Mouse (Mus musculus): ENCODE measurements around the gene Padi2. TPM values are rescaled to one million over a fixed set of nuclear protein-coding genes. Genes with fewer than 3 reads are reported as not detected.

Gene Padi2
- polyA plus RNA-seq, 1 experiment from 2014 or later: 2.4 TPM

GRCm38 (mm10) chr4:140961467-140962206 lies 55.5 kb downstream of the Padi2 start:
- 1% methylated on average over 38 of the region's 38 CpGs for WGBS
- H3K4me2 ChIP-seq: peak overlapping the region; percentile 70
- ATAC-seq (replicated peaks; ENCODE audit: low FRiP score) (peak; percentile 10; the same call in 1 of the 2 replicates), DNase-seq (ENCODE audit: low spot score) (peak; percentile 59)
- 0 out of 2 replicates have a peak, but pooled peaks cover 4% of the 10 kb centered on the region for H3K27me3 ChIP-seq (replicated peaks; ENCODE audit: control insufficient read depth, insufficient read depth, low read length)
- peaks cover 23% of the 10 kb centered on the region for H3K4me1 ChIP-seq (replicated peaks; ENCODE audit: control insufficient read depth, insufficient read depth, low read length)
- peak overlapping the region; percentile 92 for H3K4me3 ChIP-seq (ENCODE audit: low read depth, low read length)
- H3K36me3 ChIP-seq (ENCODE audit: control insufficient read depth, insufficient read depth, low read length): peaks cover 2% of the 10 kb centered on the region; the same call in 1 of the 2 replicates
- H3K27ac ChIP-seq (ENCODE audit: low read depth, low read length): peak overlapping the region; percentile 67; the same call in 1 of the 2 replicates
- no peaks in the 10 kb centered on the region for H3K9me3 ChIP-seq (ENCODE audit: control insufficient read depth, low read length)
- peak overlapping the region; percentile 92 for H3K9ac ChIP-seq (ENCODE audit: low read depth, low read length)

- Histone ChIP-seq H3K27ac (ENCODE audit: low read depth, low read length) (0 out of 2 replicates have a peak overlapping the region, but pooled peaks have one; percentile 40), H3K4me3 (ENCODE audit: low read depth, low read length) (peak overlapping the region; percentile 92), H3K4me2 (peak overlapping the region; percentile 70), H3K9ac (ENCODE audit: low read depth, low read length) (peak overlapping the region; percentile 92), H3K4me1 (replicated peaks; ENCODE audit: control insufficient read depth, insufficient read depth, low read length) (peaks cover 23% of the 10 kb centered on the region), H3K27me3 (replicated peaks; ENCODE audit: control insufficient read depth, insufficient read depth, low read length) (no peaks in the 10 kb centered on the region), H3K9me3 (ENCODE audit: control insufficient read depth, low read length) (no peaks in the 10 kb centered on the region), H3K36me3 (ENCODE audit: control insufficient read depth, insufficient read depth, low read length) (peaks cover 2% of the 10 kb centered on the region; the same call in 1 of the 2 replicates)
- DNase-seq (ENCODE audit: low spot score) (no peak), ATAC-seq (replicated peaks; ENCODE audit: low FRiP score) (no peak)
- WGBS: 53% methylated on average over 8 of the region's 8 CpGs
These were observed 56.2 kb downstream of the Padi2 start for GRCm38 (mm10) chr4:140962207-140962909.

GRCm38 (mm10) chr4:140962950-140963349 lies 56.8 kb downstream of the Padi2 start:
- H3K9ac ChIP-seq (ENCODE audit: low read depth, low read length): no peak overlapping the region
- H3K4me1 ChIP-seq (replicated peaks; ENCODE audit: control insufficient read depth, insufficient read depth, low read length): peaks cover 20% of the 10 kb centered on the region
- ATAC-seq (replicated peaks; ENCODE audit: low FRiP score) (no peak), DNase-seq (ENCODE audit: low spot score) (no peak)
- H3K4me3 ChIP-seq (ENCODE audit: low read depth, low read length): no peak overlapping the region
- no peaks in the 10 kb centered on the region for H3K9me3 ChIP-seq (ENCODE audit: control insufficient read depth, low read length)
- 36% methylated on average over 5 of the region's 5 CpGs for WGBS
- no peaks in the 10 kb centered on the region for H3K27me3 ChIP-seq (replicated peaks; ENCODE audit: control insufficient read depth, insufficient read depth, low read length)
- H3K36me3 ChIP-seq (ENCODE audit: control insufficient read depth, insufficient read depth, low read length): peaks cover 2% of the 10 kb centered on the region; the same call in 1 of the 2 replicates
- peak overlapping the region; percentile 70 for H3K4me2 ChIP-seq
- no peak overlapping the region for H3K27ac ChIP-seq (ENCODE audit: low read depth, low read length)

GRCm38 (mm10) chr4:140963941-140964597 lies 57.9 kb downstream of the Padi2 start:
- DNase-seq (ENCODE audit: low spot score): no peak
- 76% methylated on average over 9 of the region's 9 CpGs for WGBS
- Histone ChIP-seq H3K9ac (ENCODE audit: low read depth, low read length) (no peak overlapping the region), H3K36me3 (ENCODE audit: control insufficient read depth, insufficient read depth, low read length) (peaks cover 2% of the 10 kb centered on the region; the same call in 1 of the 2 replicates), H3K4me3 (ENCODE audit: low read depth, low read length) (no peak overlapping the region), H3K27me3 (replicated peaks; ENCODE audit: control insufficient read depth, insufficient read depth, low read length) (no peaks in the 10 kb centered on the region), H3K27ac (ENCODE audit: low read depth, low read length) (no peak overlapping the region), H3K4me2 (no peak overlapping the region), H3K4me1 (replicated peaks; ENCODE audit: control insufficient read depth, insufficient read depth, low read length) (peaks cover 20% of the 10 kb centered on the region), H3K9me3 (ENCODE audit: control insufficient read depth, low read length) (no peaks in the 10 kb centered on the region)
- no peak for ATAC-seq (replicated peaks; ENCODE audit: low FRiP score)

DNA sequence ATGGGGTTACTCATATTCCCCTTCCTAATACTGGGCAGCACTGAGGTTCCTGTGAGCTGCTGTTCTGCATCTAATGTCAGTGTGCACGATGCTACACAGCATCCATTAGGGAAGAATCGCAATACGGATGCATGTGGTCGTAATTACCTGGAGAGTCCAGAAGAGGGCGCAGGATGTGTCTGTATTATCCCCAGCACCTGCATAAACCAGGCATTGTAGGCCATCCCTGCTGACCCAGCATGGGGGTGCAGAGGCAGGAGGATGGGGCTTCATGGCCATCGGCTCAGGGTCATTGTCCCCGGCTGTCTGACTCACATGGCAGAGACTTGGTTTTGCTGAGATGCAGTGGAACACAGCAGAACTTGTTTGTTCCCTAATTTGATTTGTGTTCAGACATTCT lies 58.5 kb downstream of the Padi2 start:
- no peak overlapping the region for H3K4me2 ChIP-seq
- 29% methylated on average over 7 of the region's 7 CpGs for WGBS
- H3K27ac ChIP-seq (ENCODE audit: low read depth, low read length): no peak overlapping the region
- H3K4me1 ChIP-seq (replicated peaks; ENCODE audit: control insufficient read depth, insufficient read depth, low read length): peaks cover 20% of the 10 kb centered on the region
- ATAC-seq (replicated peaks; ENCODE audit: low FRiP score): no peak
- H3K4me3 ChIP-seq (ENCODE audit: low read depth, low read length): no peak overlapping the region
- peaks cover 2% of the 10 kb centered on the region; the same call in 1 of the 2 replicates for H3K36me3 ChIP-seq (ENCODE audit: control insufficient read depth, insufficient read depth, low read length)
- no peaks in the 10 kb centered on the region for H3K9me3 ChIP-seq (ENCODE audit: control insufficient read depth, low read length)
- H3K9ac ChIP-seq (ENCODE audit: low read depth, low read length): no peak overlapping the region
- H3K27me3 ChIP-seq (replicated peaks; ENCODE audit: control insufficient read depth, insufficient read depth, low read length): no peaks in the 10 kb centered on the region
- DNase-seq (ENCODE audit: low spot score): peak; percentile 62

- Histone ChIP-seq H3K4me2 (no peak overlapping the region), H3K27me3 (replicated peaks; ENCODE audit: control insufficient read depth, insufficient read depth, low read length) (no peaks in the 10 kb centered on the region), H3K9me3 (ENCODE audit: control insufficient read depth, low read length) (no peaks in the 10 kb centered on the region), H3K36me3 (ENCODE audit: control insufficient read depth, insufficient read depth, low read length) (peaks cover 16% of the 10 kb centered on the region; the same call in 1 of the 2 replicates), H3K9ac (ENCODE audit: low read depth, low read length) (no peak overlapping the region), H3K4me3 (ENCODE audit: low read depth, low read length) (no peak overlapping the region), H3K27ac (ENCODE audit: low read depth, low read length) (no peak overlapping the region), H3K4me1 (replicated peaks; ENCODE audit: control insufficient read depth, insufficient read depth, low read length) (peaks cover 14% of the 10 kb centered on the region)
- 85% methylated on average over 11 of the region's 11 CpGs for WGBS
- ATAC-seq (replicated peaks; ENCODE audit: low FRiP score): no peak
- DNase-seq (ENCODE audit: low spot score): no peak
These were observed 61.4 kb downstream of the Padi2 start for GRCm38 (mm10) chr4:140967386-140968159.

DNA sequence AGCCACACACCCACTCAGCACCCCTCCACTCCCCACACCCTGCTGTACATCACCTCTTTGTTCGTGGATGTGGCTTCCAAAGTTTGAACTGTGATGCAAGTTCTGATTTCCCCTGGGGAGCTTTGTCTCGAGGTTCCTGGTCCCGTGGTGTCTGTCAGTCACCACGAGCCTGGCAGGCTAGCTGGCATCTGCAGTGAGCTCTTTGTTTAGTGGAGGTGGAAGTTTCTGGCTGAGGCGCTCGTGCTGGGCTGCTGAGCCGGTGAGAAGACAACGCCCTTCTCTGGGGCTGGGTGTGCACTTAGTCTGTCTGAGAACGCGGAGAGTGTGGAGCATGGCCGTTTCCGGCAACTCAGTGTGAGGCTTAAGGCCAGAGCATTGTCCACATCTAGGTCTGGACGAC lies 65.5 kb downstream of the Padi2 start:
- ATAC-seq (replicated peaks; ENCODE audit: low FRiP score) (no peak), DNase-seq (ENCODE audit: low spot score) (no peak)
- Histone ChIP-seq H3K27ac (ENCODE audit: low read depth, low read length) (no peak overlapping the region), H3K9me3 (ENCODE audit: control insufficient read depth, low read length) (no peaks in the 10 kb centered on the region), H3K36me3 (ENCODE audit: control insufficient read depth, insufficient read depth, low read length) (peaks cover 48% of the 10 kb centered on the region), H3K4me2 (no peak overlapping the region), H3K27me3 (replicated peaks; ENCODE audit: control insufficient read depth, insufficient read depth, low read length) (no peaks in the 10 kb centered on the region), H3K9ac (ENCODE audit: low read depth, low read length) (no peak overlapping the region), H3K4me1 (replicated peaks; ENCODE audit: control insufficient read depth, insufficient read depth, low read length) (no peaks in the 10 kb centered on the region), H3K4me3 (ENCODE audit: low read depth, low read length) (no peak overlapping the region)
- WGBS: 86% methylated on average over 13 of the region's 13 CpGs

DNA sequence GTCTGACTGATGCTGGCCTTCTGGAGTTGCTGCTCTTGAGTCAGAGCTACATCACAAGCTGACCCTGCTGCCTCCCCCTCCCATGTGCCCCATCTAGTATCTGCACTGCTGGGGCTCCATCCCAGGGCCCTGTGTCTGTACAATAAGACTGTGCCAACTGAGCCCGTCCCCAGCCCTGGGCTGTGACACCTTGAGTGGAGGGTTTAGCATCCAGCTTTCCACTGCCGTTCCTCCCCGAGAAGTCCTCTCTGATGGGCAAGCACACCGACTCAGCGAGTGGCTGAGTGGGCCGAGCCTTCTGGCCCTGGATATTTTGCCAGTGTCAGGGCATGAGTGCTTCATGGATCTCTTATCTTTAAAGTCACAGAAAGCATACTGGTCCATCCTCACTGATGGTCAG lies 68.3 kb downstream of the Padi2 start:
- WGBS: 98% methylated on average over 6 of the region's 6 CpGs
- peaks cover 61% of the 10 kb centered on the region for H3K36me3 ChIP-seq (ENCODE audit: control insufficient read depth, insufficient read depth, low read length)
- no peak overlapping the region for H3K4me2 ChIP-seq
- no peaks in the 10 kb centered on the region for H3K27me3 ChIP-seq (replicated peaks; ENCODE audit: control insufficient read depth, insufficient read depth, low read length)
- no peak overlapping the region for H3K4me3 ChIP-seq (ENCODE audit: low read depth, low read length)
- no peaks in the 10 kb centered on the region for H3K9me3 ChIP-seq (ENCODE audit: control insufficient read depth, low read length)
- no peak overlapping the region for H3K27ac ChIP-seq (ENCODE audit: low read depth, low read length)
- peaks cover 10% of the 10 kb centered on the region for H3K4me1 ChIP-seq (replicated peaks; ENCODE audit: control insufficient read depth, insufficient read depth, low read length)
- ATAC-seq (replicated peaks; ENCODE audit: low FRiP score): no peak
- H3K9ac ChIP-seq (ENCODE audit: low read depth, low read length): no peak overlapping the region
- no peak for DNase-seq (ENCODE audit: low spot score)
